Mouse (Mus musculus) liver, adult 2 months (tissue): ENCODE data around the gene Fen1.

Experiments used
- CTCF ChIP-seq: fragments of 200-500 bp; IDR thresholded peaks from 2 replicates; pipeline ENCODE4 v1.5.1; 2011; ENCODE audit warnings: low read depth, low read length, control low read depth
- POLR2A ChIP-seq: fragments of 200-500 bp; IDR thresholded peaks from 2 replicates; pipeline ENCODE4 v1.6.1; 2011; ENCODE audit warnings: low read length, control low read depth; ENCODE audit not compliant: insufficient read depth; ENCODE audit errors: extremely low read depth

GRCm38 (mm10) chr19:10182670-10183298, 21.2 kb downstream of the Fen1 start, which contains the start of gene Fads1:
- peak; percentile 70 for TF ChIP-seq CTCF
- peak; percentile 62 for TF ChIP-seq POLR2A
